Mouse (Mus musculus): ENCODE results near the gene Cldn6.
A peak's percentile ranks its signal among the peaks of the same experiment; 100 is the strongest.

DNA sequence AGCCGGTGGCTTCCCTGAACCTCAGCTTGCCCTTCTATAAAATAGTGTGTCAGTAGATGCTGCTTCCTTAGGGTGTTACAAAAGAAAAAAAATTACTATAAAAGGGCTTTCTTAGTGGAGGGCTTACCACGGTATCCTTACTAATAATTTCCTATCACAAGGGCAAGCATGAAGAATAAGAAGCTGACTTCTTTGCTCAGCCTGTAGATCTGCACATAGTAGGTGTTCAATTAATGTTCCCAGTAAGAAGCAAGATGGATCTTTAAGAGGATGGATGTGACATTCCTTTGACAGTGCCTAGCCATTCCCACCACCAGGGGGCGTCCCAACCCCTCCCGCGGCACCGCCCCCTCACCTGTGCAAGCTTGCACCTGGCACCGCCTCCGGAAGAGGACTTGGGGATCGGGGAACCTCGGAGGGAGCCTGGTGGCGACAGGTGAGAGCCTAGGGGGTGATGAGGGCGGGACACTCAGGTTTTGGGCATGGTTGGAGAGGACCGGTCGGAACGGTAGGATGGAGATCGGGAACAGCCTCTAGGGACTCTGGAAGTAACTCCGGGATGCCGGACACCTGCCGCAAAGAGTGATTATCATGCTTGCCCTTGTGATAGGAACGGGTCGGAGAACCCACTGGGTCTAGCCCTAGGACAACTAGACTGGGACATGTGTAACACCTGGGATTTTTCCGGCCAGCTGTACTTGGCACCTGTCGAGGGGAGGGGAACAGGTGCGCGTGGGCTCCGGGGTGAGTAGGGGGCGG lies 18.8 kb upstream of the Cldn6 start, which contains the start of gene Bicdl2:
- TF ChIP-seq CTCF (IDR thresholded peaks at IDR 0.05; ENCODE audit: low read depth), result peak; percentile 83
- no peak for TF ChIP-seq EP300 (IDR thresholded peaks at IDR 0.05; ENCODE audit: low read depth)
